Mouse (Mus musculus) urinary bladder, adult 2 months (tissue): Measurements from ENCODE around the gene Irgm1. TPM values are rescaled to one million over a fixed set of nuclear protein-coding genes. Genes with fewer than 3 reads are reported as not detected.
"Not testable (repeated sequence)": the region's sequence is repeated elsewhere in the genome, so short reads cannot be mapped to it uniquely, and the experiment has no call there.

Source experiments
- DNase-seq: peaks from one replicate; pipeline ENCODE4 v3.0.0; 2022; ENCODE audit warnings: low spot score
- polyA plus RNA-seq: library from polyadenylated mRNA; depleted of rRNA; stranded (reverse); fragments of >200 nt; gene quantifications from 2 replicates; pipeline ENCODE4 v1.2.3, GENCODE M21; 2012; rRNA removed

Irgm1 gene
- polyA plus RNA-seq: 30.5 and 54.8 TPM in 2 replicates

DNA sequence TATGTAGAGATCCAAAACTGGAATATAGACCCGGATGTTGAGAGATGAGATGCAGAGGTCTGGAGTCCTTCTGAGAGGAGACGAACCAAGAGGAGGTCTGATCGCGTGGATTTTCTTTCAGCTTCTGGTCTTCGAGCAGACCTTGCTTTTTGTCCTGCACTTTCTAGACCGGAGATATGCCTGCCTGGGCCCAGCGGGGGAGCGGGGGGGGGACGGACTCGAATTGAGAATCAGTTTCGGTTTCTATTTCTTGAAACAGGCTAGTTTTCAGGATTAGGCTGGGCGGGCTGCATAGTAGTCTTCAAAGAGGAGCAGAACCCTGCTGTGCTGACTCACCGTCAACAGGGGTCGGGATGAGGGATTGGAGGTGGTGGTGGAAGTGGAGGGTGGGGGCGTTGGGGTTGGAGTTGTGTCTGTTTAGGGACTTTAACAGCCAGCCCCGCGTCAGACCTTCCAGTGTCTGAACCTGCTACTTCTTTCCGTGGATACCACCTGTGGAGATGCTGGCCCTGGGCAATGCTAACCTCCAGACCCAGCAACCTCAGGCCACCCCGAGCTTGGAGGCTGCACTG, at the start of gene Irgm1:
Irgm1 (minus strand) TSS at position 483 of the 572 bp plus-strand sequence.
- DNase-seq: no peak

DNA sequence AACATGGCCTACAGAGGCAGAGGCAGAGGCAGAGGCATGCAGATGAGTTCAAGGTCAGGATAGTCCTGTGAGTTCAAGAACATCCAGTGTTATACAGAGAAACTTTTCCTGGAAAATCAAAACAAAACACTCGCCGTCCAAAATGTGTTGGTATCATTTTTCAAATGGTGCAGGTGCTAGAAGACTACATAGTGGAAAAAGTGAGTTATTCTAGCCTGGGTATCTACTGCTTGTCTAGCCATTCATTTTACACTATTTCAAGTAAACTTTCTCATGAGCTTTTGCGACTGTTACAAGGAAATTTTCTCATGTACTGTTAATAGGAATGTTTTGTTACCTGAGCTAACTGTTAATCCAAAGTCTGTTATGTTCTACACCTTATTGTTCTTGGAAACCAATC, 46.9 kb upstream of the Irgm1 start:
- DNase-seq: no peak

DNA sequence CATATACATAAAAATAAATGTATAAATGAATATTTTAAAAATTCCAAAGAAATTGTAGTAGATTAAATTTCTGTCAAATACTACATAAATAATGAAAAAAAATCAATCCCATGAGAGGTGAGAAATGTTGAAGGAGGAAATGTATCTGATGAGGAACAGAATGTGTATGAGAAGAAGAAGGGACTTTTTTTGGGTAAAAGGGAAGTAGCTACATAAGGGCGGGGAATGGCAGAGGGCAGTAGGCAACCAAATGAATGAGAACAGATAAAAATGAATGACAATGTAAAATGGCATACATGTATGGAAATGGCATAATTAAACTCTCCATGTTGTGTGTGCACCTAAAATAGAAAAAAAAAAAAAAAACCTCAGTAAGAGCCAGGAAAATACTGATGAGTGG, 42.1 kb upstream of the Irgm1 start:
- no peak for DNase-seq

DNA sequence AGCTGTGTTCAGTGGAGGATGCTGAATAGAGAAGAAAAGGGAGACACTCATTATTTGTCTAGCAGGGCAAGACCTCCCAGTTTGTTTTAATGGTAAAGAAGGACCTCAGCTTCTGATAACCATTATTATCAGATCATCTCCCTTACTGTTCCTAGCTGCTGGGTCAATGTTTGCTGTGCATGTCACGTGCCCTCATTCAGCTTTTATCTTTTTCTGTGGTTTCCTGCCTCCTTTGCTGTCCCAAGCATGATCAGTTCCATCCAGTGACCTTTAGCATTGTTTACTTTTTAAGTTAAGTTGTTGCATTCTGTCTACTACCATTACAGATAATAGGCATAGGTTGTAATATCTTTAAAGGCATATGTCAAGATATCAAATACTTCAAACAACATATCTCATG, 37.0 kb upstream of the Irgm1 start:
- no peak for DNase-seq

DNA sequence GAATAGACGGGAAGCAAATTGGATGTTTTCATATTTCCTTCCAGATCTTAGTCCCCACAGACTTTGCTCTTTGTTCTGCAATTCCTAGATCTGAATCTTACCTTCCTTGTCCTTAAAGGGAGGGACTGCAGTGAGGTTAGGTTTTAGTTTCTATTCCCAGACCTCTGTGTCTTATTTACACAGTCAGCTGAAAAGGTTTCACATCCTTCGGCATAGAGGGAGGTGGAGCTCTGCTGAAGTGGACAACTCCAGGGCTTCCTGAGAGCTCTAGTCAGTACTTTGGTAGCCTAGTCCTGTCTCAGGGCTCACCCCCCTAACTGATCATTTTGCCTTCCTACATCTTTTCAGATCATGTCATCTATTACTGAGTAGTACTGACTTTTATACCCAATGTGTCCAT, 30.5 kb upstream of the Irgm1 start, which contains the start of gene Gm5431:
Gm5431 (minus strand) TSS at position 194 of the 400 bp plus-strand sequence.
- DNase-seq: no peak

DNA sequence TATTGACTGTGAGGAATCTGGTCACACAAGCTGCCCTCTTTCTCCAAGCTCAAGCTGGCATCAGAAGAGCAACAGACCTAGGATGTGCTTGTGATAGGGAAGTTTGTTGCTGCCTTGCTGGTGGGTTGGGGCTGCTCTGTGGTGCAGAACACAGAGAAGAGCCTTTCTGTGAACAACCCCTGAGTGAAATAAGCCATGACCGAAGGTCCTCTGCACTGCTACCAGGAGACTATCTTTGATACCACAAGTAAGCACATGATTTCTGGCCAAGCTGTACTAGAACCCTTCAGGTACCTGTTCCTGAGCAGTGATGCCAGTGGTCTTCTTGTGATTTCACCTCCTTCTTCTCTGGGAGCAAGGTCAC, 30.1 kb upstream of the Irgm1 start:
- DNase-seq: not testable (repeated sequence)

DNA sequence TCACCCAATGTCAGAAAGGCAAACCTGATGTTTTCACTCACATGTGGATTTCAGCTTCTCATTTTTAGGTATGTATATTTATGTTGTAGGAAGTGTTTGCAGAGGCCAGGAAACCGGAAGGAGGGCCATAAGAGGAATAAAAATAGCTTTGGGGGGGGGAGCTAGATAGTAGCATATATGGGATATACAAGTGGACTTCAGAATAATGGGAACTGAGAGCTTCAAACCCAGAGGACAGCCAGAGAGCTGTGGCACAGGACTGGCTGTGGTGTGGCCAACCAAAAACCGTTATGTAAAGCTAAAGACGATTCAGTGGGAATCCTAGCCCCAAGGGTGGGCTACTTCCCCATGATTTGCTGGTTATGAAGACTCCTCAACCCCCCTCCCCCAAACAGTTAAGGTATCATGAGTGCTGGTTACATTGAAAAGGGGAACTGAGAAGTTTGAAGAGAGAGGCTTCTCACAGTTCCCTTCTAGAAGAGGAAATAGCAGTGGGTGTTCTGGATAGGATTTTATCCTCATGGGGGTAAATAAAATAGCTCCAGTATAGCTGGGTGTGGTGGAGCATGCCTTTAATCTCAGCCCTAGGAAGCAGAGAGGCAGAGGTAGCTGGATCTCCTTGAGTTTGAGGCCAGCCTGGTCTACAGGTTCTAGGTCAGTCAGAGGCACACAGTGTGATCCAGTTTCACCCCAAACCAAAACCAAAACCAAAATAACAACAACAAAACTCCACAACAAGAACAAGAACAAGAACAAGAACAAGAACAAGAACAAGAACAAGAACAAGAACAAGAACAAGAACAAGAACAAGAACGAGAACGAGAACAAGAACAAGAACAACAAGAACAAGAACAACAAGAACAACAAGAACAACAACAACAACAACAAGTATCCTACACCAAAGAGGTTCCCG, 29.4 kb upstream of the Irgm1 start:
- not testable (repeated sequence) for DNase-seq

DNA sequence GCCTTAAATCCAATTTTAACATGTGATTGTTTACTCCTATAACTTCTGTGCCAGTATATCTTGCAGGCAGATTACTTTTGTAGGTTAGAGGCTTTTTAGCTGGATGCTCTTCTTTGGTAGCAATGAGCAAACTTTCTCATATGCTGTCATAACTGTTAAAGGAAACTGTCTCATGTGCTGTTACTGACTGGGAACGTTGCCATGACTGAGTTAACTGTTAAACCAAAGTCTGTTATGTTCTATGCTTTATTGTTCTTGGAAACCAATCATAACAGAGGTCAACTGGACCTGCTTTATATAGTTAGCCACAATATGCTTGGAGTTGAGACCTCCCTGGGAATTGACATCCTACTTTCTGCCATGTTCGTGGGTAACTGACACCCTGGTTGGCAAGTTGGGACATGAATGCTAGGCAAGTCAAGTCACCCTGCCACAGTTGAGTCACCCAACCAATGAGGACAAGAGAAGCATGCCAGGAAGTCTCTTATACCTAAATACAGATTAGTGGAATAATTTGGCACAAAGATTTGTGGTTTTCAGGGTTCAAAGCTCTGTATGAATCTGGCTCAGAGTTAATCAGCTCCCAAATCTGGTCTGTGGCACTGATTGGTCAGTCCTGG, 27.4 kb upstream of the Irgm1 start:
- no peak for DNase-seq

DNA sequence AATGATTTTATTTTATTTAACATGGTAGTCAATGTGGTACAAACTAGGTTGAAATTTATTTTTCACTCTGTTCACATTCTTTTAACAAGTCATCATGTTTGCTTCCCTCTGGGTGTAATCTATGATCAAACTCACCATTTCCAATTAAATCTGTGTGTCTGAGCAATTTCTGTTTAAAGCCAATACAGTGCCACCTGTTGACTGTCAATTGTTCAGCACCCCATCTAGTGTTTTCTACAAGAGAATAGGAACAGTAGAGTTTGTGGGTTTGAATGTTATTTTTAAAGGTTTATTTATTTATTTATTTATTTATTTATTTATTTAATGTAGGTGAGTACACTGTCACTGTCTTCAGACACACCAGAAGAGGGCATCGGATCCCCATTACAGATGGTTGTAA, 5.2 kb upstream of the Irgm1 start:
- no peak for DNase-seq

DNA sequence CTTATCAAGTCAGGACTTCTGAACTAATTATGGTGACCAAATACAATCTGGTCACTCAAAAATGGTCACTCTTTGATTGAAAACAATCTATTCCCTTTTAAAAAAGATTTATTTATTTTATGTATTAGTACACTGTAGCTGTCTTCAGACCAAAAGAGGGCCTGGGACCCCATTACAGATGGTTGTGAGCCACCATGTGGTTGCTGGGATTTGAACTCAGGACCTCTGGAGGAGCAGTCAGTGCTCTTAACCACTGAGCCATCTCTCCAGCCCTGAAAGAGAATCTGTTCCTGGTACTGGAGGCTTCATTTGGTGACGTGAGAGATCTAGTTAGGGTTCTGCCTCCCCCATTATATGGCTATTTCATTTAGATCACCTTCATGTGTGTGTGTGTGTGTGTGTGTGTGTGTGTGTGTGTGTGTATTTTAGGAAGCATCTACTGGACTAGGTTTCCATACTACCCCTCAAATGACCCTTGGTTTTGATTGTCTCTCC, 3.9 kb upstream of the Irgm1 start:
- not testable (repeated sequence) for DNase-seq

DNA sequence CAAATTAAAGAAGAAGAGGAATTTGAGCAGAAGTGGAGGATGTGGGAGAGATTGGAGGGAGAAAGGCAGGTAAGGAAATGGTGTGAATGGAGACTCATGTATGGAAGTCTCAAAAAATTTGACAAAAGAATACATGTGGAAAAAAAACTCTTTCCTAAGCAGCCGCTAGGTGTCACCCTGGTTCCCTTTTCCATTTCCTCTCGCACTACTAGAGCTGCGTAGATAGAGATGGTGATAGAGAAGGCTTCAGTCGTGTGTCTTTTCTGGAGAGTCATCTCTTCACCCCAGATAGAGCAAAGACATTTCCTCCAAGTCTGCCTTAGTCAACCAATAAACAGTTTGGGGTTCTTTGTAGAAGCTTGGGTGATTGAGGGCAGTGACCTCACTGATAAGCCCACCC, 3.0 kb upstream of the Irgm1 start:
- DNase-seq: no peak

DNA sequence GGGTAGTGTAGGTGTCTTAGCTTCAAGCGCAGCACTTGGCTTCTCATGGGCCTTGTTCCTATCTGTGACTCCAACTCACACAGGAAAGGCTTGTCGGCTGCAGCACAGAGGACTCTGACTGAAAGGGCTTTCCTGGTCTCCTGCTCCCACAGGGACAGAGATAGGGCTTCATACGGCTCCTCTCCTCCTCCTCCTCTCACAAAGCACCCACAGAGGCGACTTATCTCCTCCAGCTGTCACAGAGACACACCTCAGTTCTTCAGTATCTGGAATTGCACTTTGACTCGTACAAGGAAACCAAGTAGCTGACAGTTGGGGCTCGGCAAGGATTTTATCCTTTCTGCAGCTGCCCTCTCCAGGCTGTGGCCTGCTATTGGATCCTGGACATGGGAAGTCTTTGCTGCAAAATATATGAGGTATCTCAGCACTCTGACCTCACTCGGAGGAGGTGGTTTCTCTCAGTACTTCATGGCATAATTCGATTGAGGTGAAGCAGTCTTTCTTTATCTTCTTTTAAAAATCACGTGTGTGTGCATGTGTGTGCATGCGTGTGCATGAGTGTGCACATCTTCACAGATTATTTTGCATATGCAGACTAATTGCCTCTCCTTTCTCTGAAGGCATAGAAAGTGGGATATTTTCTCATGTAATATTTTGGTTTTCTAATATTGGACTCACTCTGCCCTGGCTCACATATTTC, 2.3 kb upstream of the Irgm1 start:
- no peak for DNase-seq

DNA sequence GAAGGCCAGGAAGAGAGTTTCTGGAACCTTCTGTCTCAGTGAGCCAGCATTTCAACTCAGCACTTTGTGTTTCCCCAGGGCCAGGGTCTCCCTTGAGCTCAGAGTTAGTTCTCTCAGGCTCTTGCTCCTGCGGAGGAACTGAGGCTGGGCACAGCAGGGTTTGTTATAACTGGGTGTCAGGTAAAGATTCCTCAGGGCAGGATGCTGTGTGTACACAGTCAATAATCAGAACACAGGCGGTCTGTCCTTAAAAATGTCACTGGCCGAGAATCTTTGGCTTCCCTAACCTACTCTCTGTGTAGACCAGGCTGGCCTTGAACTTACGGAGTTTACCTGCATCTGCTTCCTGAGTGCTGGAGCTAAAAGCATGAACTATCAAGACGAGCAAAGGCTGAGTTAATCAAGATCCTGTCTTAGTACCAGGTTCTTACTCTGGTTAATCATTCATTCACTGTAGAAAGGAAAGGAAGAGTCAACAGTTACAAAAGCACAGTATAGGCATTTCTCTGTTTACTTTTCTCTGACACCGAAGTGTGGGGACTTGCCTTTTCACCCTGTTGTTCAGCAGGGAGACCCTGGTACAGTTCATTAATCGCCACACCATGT, 1.3 kb upstream of the Irgm1 start:
- DNase-seq: no peak

DNA sequence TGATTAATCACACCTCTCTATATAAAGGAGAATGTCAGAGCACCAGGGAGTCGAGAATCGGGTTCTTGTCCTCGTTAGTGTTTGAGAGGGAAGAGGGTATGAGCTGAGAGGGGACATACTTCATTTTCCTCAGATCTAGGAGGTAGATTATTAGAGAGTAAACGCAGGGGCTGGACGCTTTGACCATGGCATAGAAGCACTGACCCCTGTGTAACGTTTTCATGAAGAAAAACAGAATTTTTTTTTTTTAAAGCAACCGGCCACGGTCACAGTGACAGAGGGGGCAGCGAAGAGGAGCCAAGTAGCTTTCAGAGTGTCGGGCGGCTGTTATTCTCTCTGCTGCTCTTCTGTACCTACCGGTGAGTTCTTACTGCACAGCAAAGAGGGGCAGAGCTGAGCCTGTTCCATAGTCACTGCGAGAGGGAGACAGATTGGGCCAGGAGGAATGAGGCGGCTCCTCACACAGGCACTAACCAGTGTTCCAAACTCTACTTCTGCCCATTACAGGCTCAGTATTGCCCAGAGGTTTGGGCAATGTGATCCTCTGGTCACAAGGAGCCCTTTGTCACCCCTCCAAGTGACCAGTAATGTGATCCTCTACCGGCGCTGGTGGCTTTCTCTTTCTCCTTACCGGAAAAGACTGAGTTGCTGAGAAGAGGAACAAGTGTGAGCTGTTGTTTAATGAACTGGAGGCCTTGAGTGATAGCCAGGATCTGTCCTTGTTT, 496 bp upstream of the Irgm1 start:
- no peak for DNase-seq

DNA sequence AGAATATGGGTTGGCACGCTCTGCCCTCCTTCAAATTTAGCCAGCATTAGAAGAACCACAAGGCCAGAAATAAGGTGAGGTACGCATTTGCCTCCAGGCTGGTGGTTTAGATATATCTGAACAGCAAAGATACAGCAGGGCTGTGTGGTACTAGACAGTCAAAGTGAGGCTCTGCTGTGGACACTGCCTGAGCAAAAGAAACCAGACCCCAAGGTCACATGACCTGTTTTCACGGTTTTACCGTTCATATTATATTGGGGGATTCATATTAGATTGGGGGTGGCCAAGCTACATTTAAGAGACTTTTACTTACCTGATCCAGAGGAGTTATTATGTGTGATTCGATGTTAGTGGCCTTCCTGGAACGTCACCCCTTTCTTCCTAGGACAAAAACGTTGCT, 702 bp downstream of the Irgm1 start:
- DNase-seq: no peak

DNA sequence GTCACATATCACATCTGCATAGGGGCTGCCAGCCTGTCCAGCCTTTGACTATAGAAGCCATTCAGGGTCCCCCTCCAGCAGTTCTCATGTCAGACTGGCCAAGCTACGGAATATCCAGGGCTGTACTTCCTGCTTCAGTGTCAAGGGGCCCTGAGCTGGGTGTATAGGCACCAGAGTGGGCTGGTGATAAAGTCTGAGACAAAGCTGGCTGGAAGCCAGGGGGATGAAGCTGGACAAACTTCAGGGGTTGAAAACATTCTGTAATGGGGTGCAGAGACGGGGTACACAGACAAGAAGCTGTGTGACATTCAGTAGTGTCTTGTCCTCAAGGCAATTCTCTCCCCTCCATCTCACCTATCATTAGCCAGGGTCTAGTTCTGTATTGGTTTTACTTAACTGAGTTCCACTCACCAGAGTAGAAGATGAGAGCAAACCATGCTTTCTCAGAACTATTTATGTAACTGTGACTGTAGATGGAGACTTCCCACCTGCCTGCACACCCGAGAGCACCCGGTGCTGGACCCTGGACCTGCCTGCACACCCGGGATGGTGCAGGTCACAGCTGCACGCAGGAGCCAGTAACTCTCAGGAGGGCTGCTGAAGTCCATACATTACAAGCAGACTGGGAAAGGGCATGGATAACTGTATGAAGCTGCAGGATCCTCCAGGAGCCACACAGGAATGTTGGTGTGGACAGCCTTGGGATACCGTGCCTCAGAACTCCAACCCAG, 1.9 kb downstream of the Irgm1 start:
- no peak for DNase-seq

DNA sequence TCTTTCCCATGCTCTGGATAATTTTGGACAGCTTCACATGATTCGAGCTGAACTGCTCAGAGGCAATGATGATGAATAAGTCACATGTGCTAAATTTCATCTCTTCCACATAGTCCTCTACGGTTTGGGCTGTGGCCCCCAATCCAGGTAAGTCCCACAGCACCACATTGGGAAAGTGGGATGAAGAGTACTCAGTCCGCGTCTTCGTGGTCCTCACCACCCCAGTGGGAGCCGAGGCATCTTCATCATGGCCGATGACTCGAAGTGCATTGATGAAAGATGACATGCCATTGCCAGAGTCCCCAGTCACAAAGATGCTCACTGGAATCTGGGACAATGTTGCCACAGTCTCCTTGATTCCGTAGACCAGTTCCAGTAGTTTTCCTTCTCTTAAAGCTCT, 5.0 kb downstream of the Irgm1 start:
- DNase-seq: no peak

DNA sequence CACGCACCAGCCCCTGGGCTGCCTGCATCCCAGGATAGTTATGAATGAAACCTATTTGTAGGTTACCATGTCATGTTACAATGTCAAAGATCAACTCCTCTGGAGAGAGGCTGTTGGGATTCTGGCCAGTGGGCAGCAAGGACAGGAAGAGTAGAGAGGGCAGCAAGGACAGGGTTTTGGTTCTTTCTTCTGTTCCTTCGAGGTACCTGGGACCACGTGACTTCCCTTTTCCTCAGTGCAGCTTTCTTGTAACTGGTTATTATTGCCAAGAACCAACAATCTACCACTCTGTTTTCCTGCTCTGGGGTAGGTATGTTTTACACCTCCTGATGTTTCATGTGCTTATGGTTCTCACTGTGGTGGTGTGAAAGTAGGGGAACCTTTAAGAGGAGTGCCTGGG, 7.7 kb downstream of the Irgm1 start:
- no peak for DNase-seq

DNA sequence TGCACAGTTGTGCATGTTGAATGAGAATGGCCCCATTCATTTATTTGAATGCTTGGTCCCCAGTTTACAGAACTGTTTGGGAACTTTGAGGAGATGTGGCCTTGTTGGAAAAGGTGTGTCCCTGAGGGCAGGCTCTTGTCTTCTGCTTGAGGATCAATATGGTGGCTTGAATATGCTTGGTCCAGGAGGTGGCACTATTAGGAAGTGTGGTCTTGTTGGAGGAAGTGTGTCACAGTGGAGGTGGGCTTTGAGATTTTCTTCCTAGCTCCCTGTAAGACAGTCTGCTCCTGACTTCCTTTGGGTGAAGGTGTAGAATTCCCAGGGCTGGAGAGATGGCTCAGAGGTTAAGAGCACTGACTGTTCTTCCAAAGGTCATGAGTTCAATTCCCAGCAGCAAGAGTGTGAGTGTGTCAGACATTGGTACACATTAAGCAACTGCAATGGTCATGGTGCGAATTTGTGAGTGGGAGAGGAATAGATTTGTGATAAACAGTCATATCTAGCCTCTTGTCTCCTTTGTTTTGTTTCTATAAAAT, 8.6 kb downstream of the Irgm1 start:
- DNase-seq: no peak

DNA sequence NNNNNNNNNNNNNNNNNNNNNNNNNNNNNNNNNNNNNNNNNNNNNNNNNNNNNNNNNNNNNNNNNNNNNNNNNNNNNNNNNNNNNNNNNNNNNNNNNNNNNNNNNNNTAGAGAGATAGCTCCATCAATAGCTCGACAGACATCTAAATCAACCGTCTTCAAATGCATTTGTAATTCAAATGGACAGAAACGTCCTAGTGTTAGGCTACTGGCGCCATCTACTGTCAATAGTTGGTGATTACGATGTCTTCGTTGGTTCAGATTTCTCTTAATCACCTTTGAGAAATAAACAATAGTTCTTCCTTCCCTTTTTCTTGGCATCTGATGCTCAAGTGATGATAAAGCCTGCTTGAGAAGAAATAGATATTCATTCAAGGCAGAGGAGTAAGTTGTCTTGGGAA, 12.5 kb downstream of the Irgm1 start:
- DNase-seq: no peak
